Mouse (Mus musculus) lung, postnatal 0 days (tissue): Measurements from ENCODE around the gene Lemd2.

Source experiments
- CTCF ChIP-seq: IDR thresholded peaks from 2 replicates; pipeline ENCODE4 v1.5.1; 2016; ENCODE audit warnings: antibody characterized with exemption, mild to moderate bottlenecking
- EP300 ChIP-seq: IDR thresholded peaks from 2 replicates; pipeline ENCODE4 v1.6.1; 2016; ENCODE audit warnings: antibody characterized with exemption, mild to moderate bottlenecking, control low read depth

- TF ChIP-seq CTCF (no peak), EP300 (no peak)
Measured at GRCm38 (mm10) chr17:27251150-27251549, 46.9 kb upstream of the Lemd2 start.
